Mouse (Mus musculus): ENCODE results near the gene Gm15319.
"Not testable (repeated sequence)": the region's sequence is repeated elsewhere in the genome, so short reads cannot be mapped to it uniquely, and the experiment has no call there.

The Gm15319 gene

GRCm38 (mm10) chr8:20363110-20363509, at the start of gene Gm15319:
Gene Gm15319, minus strand, starts transcription at chr8:20363210.
- not testable (repeated sequence) for DNase-seq (ENCODE audit: low spot score)

GRCm38 (mm10) chr8:20410355-20410754, 47.3 kb upstream of the Gm15319 start:
- not testable (repeated sequence) for DNase-seq (ENCODE audit: low spot score)

DNA sequence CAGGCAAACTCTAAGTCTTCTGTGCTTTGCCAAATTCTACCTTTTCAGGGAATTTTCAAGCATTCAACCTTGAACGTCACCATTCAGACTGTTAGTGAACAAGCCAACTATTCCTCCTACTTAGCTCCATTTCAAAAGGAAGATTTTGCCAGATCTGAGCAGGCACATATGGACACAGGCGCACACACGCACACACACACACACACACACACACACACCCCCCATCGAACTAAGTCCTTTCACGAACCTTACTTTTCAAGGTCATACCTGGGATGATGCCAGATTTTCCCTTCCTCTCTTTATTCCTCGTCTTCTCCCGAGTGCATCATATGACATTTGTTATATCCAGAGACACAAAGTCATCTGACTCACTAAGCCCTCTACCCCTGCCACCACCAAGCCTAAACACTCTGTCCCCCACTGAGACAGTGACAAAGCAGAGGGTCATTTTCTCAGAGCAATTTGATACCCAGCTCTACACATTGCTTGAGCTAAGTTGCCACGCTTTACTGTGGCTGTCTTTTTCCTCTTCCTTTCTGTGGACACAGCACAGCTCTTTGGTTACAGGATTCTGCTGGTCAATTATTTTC, 45.5 kb upstream of the Gm15319 start:
- peak; percentile 51 for DNase-seq (ENCODE audit: low spot score)

GRCm38 (mm10) chr8:20389363-20389739, 26.3 kb upstream of the Gm15319 start:
- peak; percentile 28 for DNase-seq (ENCODE audit: low spot score)

DNA sequence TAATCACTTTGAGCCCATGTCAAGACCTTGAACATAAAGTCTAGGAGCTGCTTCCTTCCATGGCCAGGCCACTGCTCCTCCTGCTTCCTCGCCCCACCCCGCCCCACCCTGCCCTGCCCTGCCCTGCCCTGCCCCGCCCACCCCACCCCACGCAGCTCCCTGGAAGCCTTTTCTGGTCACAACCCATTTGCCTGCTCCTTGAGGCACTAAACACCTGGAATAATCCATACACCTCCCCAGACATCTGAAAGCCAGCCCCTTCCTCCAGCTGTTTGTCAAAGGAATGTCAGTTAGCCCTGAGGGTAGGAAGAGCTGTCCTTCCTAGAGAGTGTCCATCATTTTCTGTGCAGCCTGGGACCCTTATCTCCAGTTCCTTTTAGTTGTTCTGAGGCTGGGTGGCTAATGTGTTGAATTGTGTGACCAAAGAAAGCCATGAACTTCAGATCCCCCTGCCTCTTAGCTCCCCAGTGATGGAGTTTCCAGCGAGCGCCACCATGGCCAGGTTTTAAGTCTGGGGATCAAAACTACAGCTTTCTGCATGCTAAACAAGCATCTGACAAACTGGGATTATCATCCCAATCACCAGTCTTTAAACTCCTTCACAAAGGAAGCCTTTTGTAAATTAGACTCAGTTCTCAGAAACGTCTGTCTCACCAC, 25.8 kb upstream of the Gm15319 start:
- DNase-seq (ENCODE audit: low spot score), result peak; percentile 50

DNA sequence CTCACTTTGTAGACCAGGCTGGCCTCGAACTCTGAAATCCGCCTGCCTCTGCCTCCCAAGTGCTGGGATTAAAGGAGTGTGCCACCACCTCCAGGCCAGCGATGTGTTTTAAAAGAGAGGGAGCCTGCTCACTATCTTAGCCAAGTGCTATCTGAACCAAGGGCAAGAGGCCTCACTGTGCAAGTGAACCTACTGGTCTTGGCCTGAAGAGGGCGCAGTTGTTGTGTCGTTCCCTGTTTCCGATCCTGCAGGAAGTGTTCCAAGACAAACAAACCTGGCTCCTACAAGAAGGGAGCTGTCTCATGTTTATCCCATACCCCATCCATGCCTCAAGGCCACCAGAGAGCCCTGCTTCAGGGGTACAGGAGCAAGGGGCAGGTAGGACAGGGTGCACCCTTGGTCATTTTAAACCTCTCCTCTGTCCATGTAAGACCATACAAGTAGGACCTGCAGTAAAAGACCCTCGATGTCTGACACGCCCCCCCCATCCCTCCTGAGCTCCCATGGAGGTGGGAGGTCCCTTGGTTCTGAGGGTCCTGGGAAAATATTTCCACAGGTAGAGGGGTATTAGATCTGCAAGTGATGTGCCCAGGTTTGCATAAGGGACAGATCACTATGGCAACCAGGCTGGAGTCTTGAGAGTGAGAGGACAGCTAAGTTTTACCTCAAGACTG, 24.2 kb upstream of the Gm15319 start:
- DNase-seq (ENCODE audit: low spot score), result peak; percentile 37

GRCm38 (mm10) chr8:20384990-20385389, 22.0 kb upstream of the Gm15319 start:
- DNase-seq (ENCODE audit: low spot score), result not testable (repeated sequence)

DNA sequence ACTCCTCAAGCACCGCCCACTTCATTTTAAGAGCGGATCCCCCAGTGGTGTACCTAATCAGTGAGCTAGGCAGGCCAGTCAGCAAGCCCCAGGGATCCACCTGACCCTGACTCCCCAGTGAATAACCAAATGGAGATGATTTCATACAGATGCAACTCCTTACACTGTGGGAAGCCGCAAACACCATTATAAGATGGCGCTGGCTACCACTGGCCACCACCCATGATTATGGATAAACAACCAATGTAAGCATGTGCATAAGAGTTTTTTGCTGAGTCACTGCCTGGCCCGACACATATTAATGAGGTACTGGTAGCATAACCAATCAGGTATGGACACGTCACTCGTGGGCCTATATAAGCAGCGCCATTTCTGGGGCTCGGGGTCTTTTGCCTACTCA, 21.1 kb upstream of the Gm15319 start:
- not testable (repeated sequence) for DNase-seq (ENCODE audit: low spot score)

DNA sequence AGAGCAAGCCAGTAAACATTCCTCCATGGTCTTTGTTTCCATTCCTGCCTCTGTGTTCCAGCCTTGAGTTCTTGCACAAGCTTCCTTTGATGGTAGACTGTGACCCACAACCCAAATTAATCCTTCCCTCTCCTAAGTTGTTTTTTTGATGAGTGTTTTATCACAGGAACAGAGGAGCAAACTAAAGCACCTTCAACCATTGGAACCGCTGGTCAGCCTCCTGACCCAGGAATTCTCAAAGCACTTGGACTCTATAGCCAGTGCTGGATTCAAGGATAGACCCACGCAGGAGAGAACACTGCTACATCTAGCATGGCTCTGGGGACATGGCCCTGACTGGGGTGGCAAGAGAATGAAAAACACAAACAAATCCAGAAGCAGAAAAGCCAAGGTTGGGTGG, 19.1 kb upstream of the Gm15319 start:
- not testable (repeated sequence) for DNase-seq (ENCODE audit: low spot score)

- DNase-seq (ENCODE audit: low spot score), result not testable (repeated sequence)
These were observed 18.6 kb upstream of the Gm15319 start for GRCm38 (mm10) chr8:20381637-20382036.

- not testable (repeated sequence) for DNase-seq (ENCODE audit: low spot score)
These were observed 18.2 kb upstream of the Gm15319 start for GRCm38 (mm10) chr8:20381239-20381620.

GRCm38 (mm10) chr8:20380590-20381238, 17.7 kb upstream of the Gm15319 start:
- DNase-seq (ENCODE audit: low spot score), result not testable (repeated sequence)

DNA sequence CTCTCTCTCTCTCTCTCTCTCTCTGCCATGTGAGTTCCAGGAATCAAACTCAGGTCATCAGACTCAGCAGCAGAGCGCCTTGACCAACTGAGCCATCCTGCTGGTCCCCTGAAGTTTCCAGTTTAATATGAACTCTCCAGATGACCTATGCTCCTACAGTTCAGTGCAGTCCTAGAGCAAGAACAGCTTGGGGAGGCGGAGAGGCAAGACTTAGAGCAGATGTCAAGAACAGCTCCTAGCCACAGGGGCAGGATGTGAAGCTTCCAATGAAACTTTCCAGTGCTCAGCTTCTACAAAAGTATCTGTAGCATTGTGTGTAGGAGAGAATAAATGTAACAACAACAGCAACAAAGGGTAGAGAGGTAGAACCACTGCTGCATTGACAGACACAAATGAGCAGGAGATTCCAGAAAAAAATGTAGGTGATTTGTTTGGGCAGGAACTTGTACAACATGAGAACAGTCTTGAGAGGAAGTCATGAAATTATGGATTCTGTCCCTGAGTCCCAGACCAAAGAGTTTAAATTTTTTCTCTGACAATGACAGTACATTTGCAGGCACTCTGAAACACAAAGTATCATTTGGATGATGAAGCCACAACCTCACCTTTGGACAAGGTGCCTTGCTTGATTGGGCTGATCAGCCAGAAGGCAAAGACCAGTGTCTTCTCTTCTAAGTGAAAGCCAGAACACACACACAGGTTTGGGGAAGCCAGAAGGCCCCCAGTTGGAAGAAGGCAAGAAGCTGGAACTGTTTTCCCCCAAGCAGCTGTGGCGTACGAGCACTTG, 16.8 kb upstream of the Gm15319 start:
- not testable (repeated sequence) for DNase-seq (ENCODE audit: low spot score)

DNA sequence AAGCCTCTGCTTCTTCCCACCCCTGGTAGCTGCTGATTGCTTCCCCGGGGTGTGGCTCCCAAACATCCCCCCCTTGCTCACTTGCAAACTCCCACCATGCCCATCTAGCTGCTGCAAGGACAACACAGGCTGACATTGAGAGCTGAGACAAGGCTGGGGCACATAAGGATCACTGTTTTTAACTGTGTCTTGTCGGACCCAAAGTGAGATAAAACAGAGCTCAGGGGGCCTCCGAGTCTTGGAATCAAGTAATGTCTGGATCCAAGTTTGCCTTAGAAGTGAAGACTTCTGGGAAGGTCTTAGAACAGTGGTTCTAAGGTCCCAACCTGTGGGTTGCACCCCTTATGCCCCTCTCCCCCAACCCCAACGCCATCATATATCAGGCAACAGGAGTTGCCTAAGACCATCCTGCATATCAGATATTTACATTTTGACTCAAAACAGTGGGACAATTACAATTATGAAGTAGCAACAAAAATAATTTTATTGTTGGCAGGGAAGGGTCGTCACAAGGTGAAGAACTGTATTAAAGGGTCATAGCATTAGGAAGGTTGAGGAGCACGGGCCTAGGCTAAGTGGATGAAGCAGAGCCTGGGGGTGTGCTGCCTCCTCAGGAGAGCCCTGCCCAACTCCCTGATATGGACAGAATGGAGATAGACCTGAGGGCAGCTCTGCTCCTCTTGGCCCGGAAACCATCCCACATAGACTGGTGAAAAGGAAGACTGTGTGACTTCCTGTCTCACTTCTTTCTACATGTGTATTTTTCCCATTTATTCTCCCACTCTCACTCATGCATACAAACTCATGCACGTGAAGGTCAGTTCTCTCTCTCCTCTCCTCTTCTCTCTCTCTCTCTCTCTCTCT, 16.0 kb upstream of the Gm15319 start:
- peak; percentile 44 for DNase-seq (ENCODE audit: low spot score)

- DNase-seq (ENCODE audit: low spot score), result peak; percentile 35
These were observed 15.3 kb upstream of the Gm15319 start for GRCm38 (mm10) chr8:20378353-20378752.

DNA sequence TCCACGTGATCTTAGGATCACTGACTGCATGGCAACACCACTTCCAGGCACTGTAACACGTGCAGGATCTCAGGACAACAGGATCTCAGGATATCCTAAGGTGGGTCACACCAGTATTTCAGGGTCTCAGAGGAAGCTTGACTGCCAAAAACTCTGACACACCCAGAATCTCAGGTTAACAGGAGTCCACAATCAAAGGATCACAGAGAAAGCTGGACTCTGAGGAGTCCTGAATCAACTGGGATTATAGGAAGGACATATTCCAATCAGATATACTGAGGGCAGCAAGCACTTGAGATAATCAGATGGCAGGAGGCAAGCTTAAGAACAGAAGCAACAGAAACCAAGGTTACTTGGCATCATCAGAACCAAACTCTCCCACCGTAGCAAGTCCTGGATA, 12.7 kb upstream of the Gm15319 start:
- DNase-seq (ENCODE audit: low spot score), result not testable (repeated sequence)

DNA sequence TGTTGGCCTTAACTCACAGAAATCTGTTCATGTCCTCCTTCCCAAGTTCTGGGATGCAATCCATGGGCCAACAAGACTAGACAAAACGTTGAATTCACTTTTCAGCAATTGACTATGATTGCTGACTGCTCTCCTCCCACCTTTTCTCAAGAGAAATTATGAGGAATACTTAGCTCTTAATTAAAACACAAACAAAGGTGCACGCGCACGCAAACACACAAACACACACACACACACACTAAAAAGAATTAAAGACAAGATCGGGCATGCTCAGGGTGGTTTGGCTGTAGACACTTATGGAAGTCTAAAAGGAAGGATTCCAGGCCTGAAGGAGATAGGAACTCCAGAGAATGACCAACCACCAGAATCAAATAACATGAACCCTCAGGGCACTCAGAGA, 6.6 kb downstream of the Gm15319 start:
- not testable (repeated sequence) for DNase-seq (ENCODE audit: low spot score)

GRCm38 (mm10) chr8:20353579-20353978, 9.4 kb downstream of the Gm15319 start:
- DNase-seq (ENCODE audit: low spot score), result not testable (repeated sequence)

GRCm38 (mm10) chr8:20302759-20303158, 60.3 kb downstream of the Gm15319 start:
- not testable (repeated sequence) for DNase-seq (ENCODE audit: low spot score)

GRCm38 (mm10) chr8:20300042-20300441, 63.0 kb downstream of the Gm15319 start:
- DNase-seq (ENCODE audit: low spot score), result not testable (repeated sequence)
